Mouse (Mus musculus): Measurements from ENCODE around the gene Sema4c. TPM values are rescaled to one million over a fixed set of nuclear protein-coding genes. Genes with fewer than 3 reads are reported as not detected.

Sema4c gene
- polyA plus RNA-seq (2014; fragmentation: Nextera tagmentation; extraction: Ambion mirVana), result 4.0 and 4.4 TPM in 2 replicates

GRCm38 (mm10) chr1:36558031-36558993 is at the start of gene Sema4c:
Gene Sema4c, minus strand, starts transcription at chr1:36558349.
- Histone ChIP-seq H3K4me2 (ENCODE audit: low read depth, severe bottlenecking) (peak within 1 kb of the TSS; percentile 99), H3K4me3 (ENCODE audit: low read depth, low read length) (peak within 1 kb of the TSS; percentile 96), H3K9me3 (ENCODE audit: control insufficient read depth, low read length) (no peaks in the 10 kb centered on the region), H3K27ac (replicated peaks; ENCODE audit: low read depth, low read length) (peak within 1 kb of the TSS; percentile 94), H3K9ac (ENCODE audit: low read length) (peak within 1 kb of the TSS; percentile 82), H3K27me3 (ENCODE audit: control insufficient read depth, insufficient read depth, low read length) (no peaks in the 10 kb centered on the region), H3K36me3 (ENCODE audit: control insufficient read depth, insufficient read depth, low read length) (peaks cover 11% of the 10 kb centered on the region; the same call in 1 of the 2 replicates), H3K4me1 (ENCODE audit: control insufficient read depth, insufficient read depth, low read length) (peaks cover 39% of the 10 kb centered on the region)
- peak; percentile 68 for ATAC-seq (ENCODE audit: insufficient number of reproducible peaks, low FRiP score, low TSS enrichment, low read depth)
- under 1% methylated on average over 69 of the region's 69 CpGs for WGBS
- peak; percentile 93 for DNase-seq (ENCODE audit: low spot score)

GRCm38 (mm10) chr1:36606951-36607350 is 48.8 kb upstream of the Sema4c start:
- no peak for DNase-seq (ENCODE audit: low spot score)

GRCm38 (mm10) chr1:36604254-36605156 is 46.4 kb upstream of the Sema4c start:
- H3K36me3 ChIP-seq (ENCODE audit: control insufficient read depth, insufficient read depth, low read length), result no peaks in the 10 kb centered on the region
- no peaks in the 10 kb centered on the region for H3K9me3 ChIP-seq (ENCODE audit: control insufficient read depth, low read length)
- 82% methylated on average over 12 of the region's 12 CpGs for WGBS
- ATAC-seq (ENCODE audit: insufficient number of reproducible peaks, low FRiP score, low TSS enrichment, low read depth), result no peak
- no peak overlapping the region for H3K4me2 ChIP-seq (ENCODE audit: low read depth, severe bottlenecking)
- no peak overlapping the region for H3K27ac ChIP-seq (replicated peaks; ENCODE audit: low read depth, low read length)
- no peak for DNase-seq (ENCODE audit: low spot score)
- H3K27me3 ChIP-seq (ENCODE audit: control insufficient read depth, insufficient read depth, low read length), result no peaks in the 10 kb centered on the region
- no peaks in the 10 kb centered on the region for H3K4me1 ChIP-seq (ENCODE audit: control insufficient read depth, insufficient read depth, low read length)
- no peak overlapping the region for H3K4me3 ChIP-seq (ENCODE audit: low read depth, low read length)
- H3K9ac ChIP-seq (ENCODE audit: low read length), result no peak overlapping the region

More at GRCm38 (mm10) chr1:36606951-36607350, 48.8 kb upstream of the Sema4c start:
- no peak for ATAC-seq (ENCODE audit: insufficient number of reproducible peaks, low FRiP score, low TSS enrichment, low read depth)
- Histone ChIP-seq H3K4me2 (ENCODE audit: low read depth, severe bottlenecking) (no peak overlapping the region), H3K4me1 (ENCODE audit: control insufficient read depth, insufficient read depth, low read length) (no peaks in the 10 kb centered on the region), H3K27ac (replicated peaks; ENCODE audit: low read depth, low read length) (no peak overlapping the region), H3K9ac (ENCODE audit: low read length) (no peak overlapping the region), H3K9me3 (ENCODE audit: control insufficient read depth, low read length) (no peaks in the 10 kb centered on the region), H3K4me3 (ENCODE audit: low read depth, low read length) (no peak overlapping the region), H3K27me3 (ENCODE audit: control insufficient read depth, insufficient read depth, low read length) (no peaks in the 10 kb centered on the region), H3K36me3 (ENCODE audit: control insufficient read depth, insufficient read depth, low read length) (no peaks in the 10 kb centered on the region)
- WGBS, result 66% methylated on average over 7 of the region's 7 CpGs

GRCm38 (mm10) chr1:36603361-36603760 is 45.2 kb upstream of the Sema4c start:
- H3K4me1 ChIP-seq (ENCODE audit: control insufficient read depth, insufficient read depth, low read length), result no peaks in the 10 kb centered on the region
- H3K4me3 ChIP-seq (ENCODE audit: low read depth, low read length), result no peak overlapping the region
- no peak for ATAC-seq (ENCODE audit: insufficient number of reproducible peaks, low FRiP score, low TSS enrichment, low read depth)
- H3K9me3 ChIP-seq (ENCODE audit: control insufficient read depth, low read length), result no peaks in the 10 kb centered on the region
- no peak for DNase-seq (ENCODE audit: low spot score)
- H3K36me3 ChIP-seq (ENCODE audit: control insufficient read depth, insufficient read depth, low read length), result no peaks in the 10 kb centered on the region
- H3K9ac ChIP-seq (ENCODE audit: low read length), result no peak overlapping the region
- H3K4me2 ChIP-seq (ENCODE audit: low read depth, severe bottlenecking), result no peak overlapping the region
- WGBS, result 74% methylated on average over 9 of the region's 9 CpGs
- H3K27me3 ChIP-seq (ENCODE audit: control insufficient read depth, insufficient read depth, low read length), result no peaks in the 10 kb centered on the region
- H3K27ac ChIP-seq (replicated peaks; ENCODE audit: low read depth, low read length), result no peak overlapping the region

GRCm38 (mm10) chr1:36602271-36602670 is 44.1 kb upstream of the Sema4c start:
- Histone ChIP-seq H3K36me3 (ENCODE audit: control insufficient read depth, insufficient read depth, low read length) (no peaks in the 10 kb centered on the region), H3K9me3 (ENCODE audit: control insufficient read depth, low read length) (no peaks in the 10 kb centered on the region), H3K27me3 (ENCODE audit: control insufficient read depth, insufficient read depth, low read length) (no peaks in the 10 kb centered on the region), H3K4me3 (ENCODE audit: low read depth, low read length) (no peak overlapping the region), H3K4me1 (ENCODE audit: control insufficient read depth, insufficient read depth, low read length) (no peaks in the 10 kb centered on the region), H3K9ac (ENCODE audit: low read length) (no peak overlapping the region), H3K4me2 (ENCODE audit: low read depth, severe bottlenecking) (no peak overlapping the region), H3K27ac (replicated peaks; ENCODE audit: low read depth, low read length) (no peak overlapping the region)
- ATAC-seq (ENCODE audit: insufficient number of reproducible peaks, low FRiP score, low TSS enrichment, low read depth) (no peak), DNase-seq (ENCODE audit: low spot score) (no peak)
- WGBS, result 62% methylated on average over 4 of the region's 4 CpGs

GRCm38 (mm10) chr1:36598411-36598810 is 40.3 kb upstream of the Sema4c start:
- DNase-seq (ENCODE audit: low spot score) (no peak), ATAC-seq (ENCODE audit: insufficient number of reproducible peaks, low FRiP score, low TSS enrichment, low read depth) (no peak)
- Histone ChIP-seq H3K36me3 (ENCODE audit: control insufficient read depth, insufficient read depth, low read length) (no peaks in the 10 kb centered on the region), H3K27ac (replicated peaks; ENCODE audit: low read depth, low read length) (no peak overlapping the region), H3K4me2 (ENCODE audit: low read depth, severe bottlenecking) (no peak overlapping the region), H3K27me3 (ENCODE audit: control insufficient read depth, insufficient read depth, low read length) (no peaks in the 10 kb centered on the region), H3K4me3 (ENCODE audit: low read depth, low read length) (no peak overlapping the region), H3K9me3 (ENCODE audit: control insufficient read depth, low read length) (no peaks in the 10 kb centered on the region), H3K9ac (ENCODE audit: low read length) (no peak overlapping the region), H3K4me1 (ENCODE audit: control insufficient read depth, insufficient read depth, low read length) (peaks cover 10% of the 10 kb centered on the region)
- WGBS, result 71% methylated on average over 2 of the region's 2 CpGs

GRCm38 (mm10) chr1:36596114-36596513 is 38.0 kb upstream of the Sema4c start:
- Histone ChIP-seq H3K9me3 (ENCODE audit: control insufficient read depth, low read length) (no peaks in the 10 kb centered on the region), H3K36me3 (ENCODE audit: control insufficient read depth, insufficient read depth, low read length) (no peaks in the 10 kb centered on the region), H3K27ac (replicated peaks; ENCODE audit: low read depth, low read length) (no peak overlapping the region), H3K9ac (ENCODE audit: low read length) (no peak overlapping the region), H3K27me3 (ENCODE audit: control insufficient read depth, insufficient read depth, low read length) (no peaks in the 10 kb centered on the region), H3K4me2 (ENCODE audit: low read depth, severe bottlenecking) (no peak overlapping the region), H3K4me1 (ENCODE audit: control insufficient read depth, insufficient read depth, low read length) (peaks cover 12% of the 10 kb centered on the region), H3K4me3 (ENCODE audit: low read depth, low read length) (no peak overlapping the region)
- DNase-seq (ENCODE audit: low spot score), result no peak
- no peak for ATAC-seq (ENCODE audit: insufficient number of reproducible peaks, low FRiP score, low TSS enrichment, low read depth)
- WGBS, result 41% methylated on average over 4 of the region's 4 CpGs
